Mouse (Mus musculus): ENCODE measurements around the gene Knstrn. TPM values are rescaled to one million over a fixed set of nuclear protein-coding genes. Genes with fewer than 3 reads are reported as not detected.

Knstrn gene
- total and polyA plus RNA-seq, 3 experiments = 0.23 to 0.68 (median 0.64) TPM

GRCm38 (mm10) chr2:118882840-118883679 lies 69.3 kb downstream of the Knstrn start:
- 5% methylated on average over 32 of the region's 32 CpGs for WGBS
- TF ChIP-seq EP300 (IDR thresholded peaks at IDR 0.05; ENCODE audit: insufficient read depth, low read depth, low read length) (peak; percentile 73), POLR2A (IDR thresholded peaks at IDR 0.05; ENCODE audit: insufficient read depth, low read depth, low read length) (no peak)
- Histone ChIP-seq H3K27ac (no peak overlapping the region), H3K79me2 (replicated peaks; ENCODE audit: control insufficient read depth, insufficient read depth, low read length) (no peaks in the 10 kb centered on the region), H3K9ac (ENCODE audit: low read depth, low read length) (peak overlapping the region; percentile 82), H3K4me3 (peak overlapping the region; percentile 45), H3K27me3 (ENCODE audit: control insufficient read depth, insufficient read depth, low read length) (no peaks in the 10 kb centered on the region), H3K4me1 (ENCODE audit: control insufficient read depth, insufficient read depth, low read length) (peaks cover 2% of the 10 kb centered on the region; the same call in 1 of the 2 replicates), H3K36me3 (ENCODE audit: control insufficient read depth, insufficient read depth, low read length) (no peaks in the 10 kb centered on the region)
- intact Hi-C loops (cut with DNase I) = loop anchor here (1.0 to 10.0 kb wide), 8 partner anchors 71 to 618 kb away; partner anchors contain the start of gene Knstrn
- peak; percentile 86 to 95 for DNase-seq

GRCm38 (mm10) chr2:118887440-118887839 lies 73.6 kb downstream of the Knstrn start:
- no peak for DNase-seq
- Histone ChIP-seq H3K27ac (no peak overlapping the region), H3K4me3 (no peak overlapping the region), H3K9ac (ENCODE audit: low read depth, low read length) (no peak overlapping the region), H3K79me2 (replicated peaks; ENCODE audit: control insufficient read depth, insufficient read depth, low read length) (no peaks in the 10 kb centered on the region), H3K36me3 (ENCODE audit: control insufficient read depth, insufficient read depth, low read length) (no peaks in the 10 kb centered on the region), H3K27me3 (ENCODE audit: control insufficient read depth, insufficient read depth, low read length) (no peaks in the 10 kb centered on the region), H3K4me1 (ENCODE audit: control insufficient read depth, insufficient read depth, low read length) (peaks cover 2% of the 10 kb centered on the region; the same call in 1 of the 2 replicates)
- intact Hi-C loops (cut with DNase I) = loop anchor here (10.0 kb wide), 2 partner anchors 403 to 623 kb away; no protein-coding TSS in a partner anchor
- TF ChIP-seq EP300 (IDR thresholded peaks at IDR 0.05; ENCODE audit: insufficient read depth, low read depth, low read length) (no peak), CTCF (IDR thresholded peaks at IDR 0.05) (no peak), POLR2A (IDR thresholded peaks at IDR 0.05; ENCODE audit: insufficient read depth, low read depth, low read length) (no peak)
- 58% methylated on average over 13 of the region's 13 CpGs for WGBS

GRCm38 (mm10) chr2:118887845-118888548 lies 74.2 kb downstream of the Knstrn start:
- peak in 1 of 2 experiments; percentile 55 for DNase-seq
- Histone ChIP-seq H3K79me2 (replicated peaks; ENCODE audit: control insufficient read depth, insufficient read depth, low read length) (no peaks in the 10 kb centered on the region), H3K27me3 (ENCODE audit: control insufficient read depth, insufficient read depth, low read length) (no peaks in the 10 kb centered on the region), H3K9ac (ENCODE audit: low read depth, low read length) (no peak overlapping the region), H3K36me3 (ENCODE audit: control insufficient read depth, insufficient read depth, low read length) (no peaks in the 10 kb centered on the region), H3K27ac (no peak overlapping the region), H3K4me3 (no peak overlapping the region), H3K4me1 (ENCODE audit: control insufficient read depth, insufficient read depth, low read length) (0 out of 2 replicates have a peak, but pooled peaks cover 2% of the 10 kb centered on the region)
- 13% methylated on average over 14 of the region's 14 CpGs for WGBS
- intact Hi-C loops (cut with DNase I) = loop anchor here (10.0 kb wide), 2 partner anchors 403 to 623 kb away; no protein-coding TSS in a partner anchor
- TF ChIP-seq CTCF (IDR thresholded peaks at IDR 0.05) = no peak
- TF ChIP-seq POLR2A (IDR thresholded peaks at IDR 0.05; ENCODE audit: insufficient read depth, low read depth, low read length) = no peak
- TF ChIP-seq EP300 (IDR thresholded peaks at IDR 0.05; ENCODE audit: insufficient read depth, low read depth, low read length) = no peak

GRCm38 (mm10) chr2:118891173-118891572 lies 77.4 kb downstream of the Knstrn start:
- Histone ChIP-seq H3K27me3 (ENCODE audit: control insufficient read depth, insufficient read depth, low read length) (no peaks in the 10 kb centered on the region), H3K27ac (no peak overlapping the region), H3K4me1 (ENCODE audit: control insufficient read depth, insufficient read depth, low read length) (0 out of 2 replicates have a peak, but pooled peaks cover 1% of the 10 kb centered on the region), H3K79me2 (replicated peaks; ENCODE audit: control insufficient read depth, insufficient read depth, low read length) (no peaks in the 10 kb centered on the region), H3K36me3 (ENCODE audit: control insufficient read depth, insufficient read depth, low read length) (no peaks in the 10 kb centered on the region), H3K9ac (ENCODE audit: low read depth, low read length) (no peak overlapping the region), H3K4me3 (no peak overlapping the region)
- no peak for DNase-seq
- TF ChIP-seq CTCF (IDR thresholded peaks at IDR 0.05) = no peak
- TF ChIP-seq EP300 (IDR thresholded peaks at IDR 0.05; ENCODE audit: insufficient read depth, low read depth, low read length) = no peak
- TF ChIP-seq POLR2A (IDR thresholded peaks at IDR 0.05; ENCODE audit: insufficient read depth, low read depth, low read length) = no peak
- 83% methylated on average over 4 of the region's 4 CpGs for WGBS
- intact Hi-C loops (cut with DNase I) = no loop called here

- Histone ChIP-seq H3K9ac (ENCODE audit: low read depth, low read length) (peak overlapping the region; percentile 73), H3K27me3 (ENCODE audit: control insufficient read depth, insufficient read depth, low read length) (peaks cover 2% of the 10 kb centered on the region; the same call in 1 of the 2 replicates), H3K27ac (peak overlapping the region; percentile 1), H3K79me2 (replicated peaks; ENCODE audit: control insufficient read depth, insufficient read depth, low read length) (no peaks in the 10 kb centered on the region), H3K36me3 (ENCODE audit: control insufficient read depth, insufficient read depth, low read length) (no peaks in the 10 kb centered on the region), H3K4me3 (peak overlapping the region; percentile 65), H3K4me1 (ENCODE audit: control insufficient read depth, insufficient read depth, low read length) (peaks cover 2% of the 10 kb centered on the region)
- TF ChIP-seq EP300 (IDR thresholded peaks at IDR 0.05; ENCODE audit: insufficient read depth, low read depth, low read length) (no peak), POLR2A (IDR thresholded peaks at IDR 0.05; ENCODE audit: insufficient read depth, low read depth, low read length) (0 out of 2 replicates have a peak, but pooled peaks have one; percentile 20)
- intact Hi-C loops (cut with DNase I) = no loop called here
- WGBS = 3% methylated on average over 38 of the region's 38 CpGs
- peak; percentile 61 to 68 for DNase-seq
These were observed 82.4 kb downstream of the Knstrn start for GRCm38 (mm10) chr2:118895990-118896913.
